Mouse (Mus musculus) retina, adult 2 months (tissue): ENCODE results near the gene Pdhx.

Experiments used
- DNase-seq: peaks from one replicate; pipeline ENCODE4 v3.0.0-alpha.2; 2012; ENCODE audit warnings: low read depth, low spot score

The Pdhx gene

DNA sequence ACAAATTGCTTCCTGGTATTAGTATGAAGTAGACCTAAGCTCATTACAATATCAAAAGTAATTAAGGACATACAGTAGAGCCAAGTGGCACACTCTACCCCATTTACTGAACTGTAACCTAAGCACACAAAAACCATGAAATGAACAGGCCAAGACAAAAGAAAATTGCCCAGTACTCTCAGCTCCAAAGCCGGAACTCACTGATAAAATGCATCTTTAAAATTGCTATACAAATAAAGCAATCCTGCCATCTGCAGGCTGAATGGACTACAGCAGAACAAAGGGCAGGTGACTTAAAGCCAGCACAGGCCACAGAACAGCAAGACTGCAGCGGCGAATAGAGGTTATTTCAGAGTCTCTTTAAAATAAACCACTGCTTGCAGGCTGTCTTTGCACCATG lies 10.4 kb downstream of the Pdhx start:
- DNase-seq = no peak

DNA sequence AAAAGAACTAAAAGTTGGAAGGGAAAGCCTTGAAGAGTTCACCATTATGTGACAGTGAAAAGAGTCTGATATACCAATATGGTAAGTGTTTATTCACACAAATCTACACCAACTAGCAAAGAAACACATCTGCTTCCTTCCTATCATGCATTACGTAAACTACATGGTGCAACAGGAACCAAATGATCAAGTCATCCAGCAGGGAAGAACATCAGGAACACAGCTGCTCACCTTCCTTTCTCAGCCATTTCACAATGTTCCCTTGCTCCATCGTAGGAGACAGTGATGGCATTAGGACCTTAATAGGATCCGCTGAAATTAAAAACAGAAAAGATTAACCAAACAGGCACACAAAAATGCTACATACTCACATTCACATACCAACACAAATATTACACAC lies 15.0 kb downstream of the Pdhx start:
- no peak for DNase-seq

DNA sequence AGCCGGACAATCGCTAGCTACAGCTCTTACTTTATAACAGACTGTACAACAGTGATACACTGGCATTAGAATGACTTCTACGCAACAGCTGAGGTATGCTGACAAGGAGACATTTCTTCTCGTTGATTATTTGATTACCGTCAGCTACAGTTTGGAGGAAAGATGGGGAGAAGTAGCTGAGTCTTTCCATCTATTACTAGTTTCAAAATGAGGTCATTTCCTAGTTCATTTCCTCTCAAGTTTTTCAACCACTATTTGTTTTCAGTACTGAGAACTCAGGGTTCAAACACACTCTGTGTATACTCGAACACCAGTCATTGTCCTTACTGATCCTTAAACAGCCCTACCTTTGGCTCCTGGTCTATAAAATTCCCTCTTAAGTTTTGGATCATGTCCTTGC lies 17.5 kb downstream of the Pdhx start:
- no peak for DNase-seq

DNA sequence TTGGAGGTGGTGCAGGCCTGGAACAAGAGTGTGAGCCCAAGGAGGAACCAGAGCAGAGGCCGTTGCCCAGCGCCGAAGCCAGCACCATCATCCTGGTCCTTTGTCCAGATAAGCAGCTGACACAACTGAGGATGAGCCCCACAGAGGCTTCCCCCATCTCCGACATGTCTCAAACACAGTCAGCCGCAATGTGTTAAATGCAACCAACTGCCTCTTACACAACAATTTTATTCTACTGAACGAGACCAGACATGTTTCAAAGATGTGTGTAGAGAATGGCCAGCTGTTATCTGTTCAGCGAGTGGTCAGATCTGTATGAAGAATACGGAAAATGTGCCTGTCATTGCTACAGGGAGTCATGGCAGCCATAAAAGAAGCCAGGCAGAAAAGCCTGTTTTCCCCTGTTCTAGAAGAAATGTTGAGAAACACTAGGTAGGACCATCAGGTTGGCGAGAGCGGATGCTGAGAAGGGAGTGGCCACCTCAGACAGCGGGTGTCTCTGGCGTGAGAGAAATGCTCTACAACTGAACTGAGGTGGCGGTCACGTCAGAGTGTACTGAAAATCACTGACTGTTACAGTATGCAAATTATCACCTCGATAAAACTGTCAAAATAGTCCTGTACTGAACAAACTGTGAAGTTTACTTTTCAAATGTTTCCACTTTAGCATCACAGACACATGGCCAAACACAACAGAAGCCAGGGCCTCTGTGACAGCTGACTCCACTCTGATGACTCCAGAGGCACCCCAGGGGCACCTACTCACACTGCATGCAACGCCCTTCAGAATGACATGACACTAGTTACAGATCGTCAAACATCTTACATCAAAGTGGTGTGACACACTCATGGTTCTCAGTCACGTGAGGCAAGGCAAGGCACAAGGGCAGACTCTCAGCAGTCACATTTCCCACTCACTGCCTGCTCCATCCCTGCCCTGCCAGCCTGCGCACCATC lies 21.1 kb downstream of the Pdhx start:
- DNase-seq = no peak

DNA sequence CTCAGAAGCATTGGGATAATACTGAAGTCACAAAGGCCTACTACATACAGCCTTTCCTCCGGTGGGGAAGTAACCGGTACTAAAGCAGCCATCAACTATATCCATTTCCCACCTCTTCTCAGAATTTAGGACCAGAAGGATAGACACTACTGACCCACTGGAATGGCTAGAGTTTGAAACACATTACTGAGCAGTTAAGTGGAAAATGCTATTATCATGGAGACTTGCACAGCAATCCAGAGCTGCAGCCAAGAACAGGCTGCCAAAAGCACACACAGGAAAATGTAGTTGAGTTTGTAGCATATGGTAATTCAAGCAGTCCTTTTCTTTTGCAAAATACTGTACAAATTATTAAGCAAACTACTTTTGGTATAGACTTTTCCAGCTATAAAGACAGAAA lies 28.0 kb downstream of the Pdhx start:
- DNase-seq = no peak

DNA sequence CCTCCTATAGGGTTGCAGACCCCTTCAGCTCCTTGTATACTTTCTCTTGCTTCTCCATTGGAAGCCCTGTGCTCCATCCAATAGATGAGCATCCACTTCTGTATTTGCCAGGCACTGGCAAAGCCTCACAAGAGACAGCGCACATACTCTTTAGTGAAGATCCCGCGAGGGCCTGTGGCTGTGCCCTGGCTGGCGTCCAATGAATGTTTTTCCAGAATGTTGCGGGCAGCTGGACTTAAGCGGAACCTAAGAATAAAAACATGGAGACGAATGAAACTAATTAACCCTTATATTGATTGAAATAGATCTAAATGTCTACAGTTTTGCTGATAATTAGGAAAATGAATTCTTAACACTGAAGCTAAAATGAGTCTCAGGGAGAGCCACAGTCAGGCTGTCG lies 32.4 kb downstream of the Pdhx start:
- no peak for DNase-seq

DNA sequence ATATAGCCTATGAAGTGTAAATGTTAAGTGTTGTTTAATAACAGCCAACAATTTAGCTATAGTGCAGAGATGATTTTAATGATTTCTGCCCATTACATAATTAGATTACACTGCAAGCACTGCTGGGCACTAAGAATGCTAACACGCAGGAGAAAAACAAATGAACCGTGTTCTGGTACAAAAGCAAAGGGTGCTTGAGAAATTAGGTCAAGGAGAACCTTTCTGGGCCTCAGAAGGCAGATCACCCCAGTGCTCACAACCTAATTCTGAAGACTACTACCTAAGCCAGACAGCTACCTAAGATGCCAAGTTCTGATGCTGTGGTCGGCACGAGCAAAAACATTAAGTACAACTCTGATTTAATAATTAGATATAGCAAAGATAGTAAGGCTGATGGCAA lies 35.5 kb downstream of the Pdhx start:
- no peak for DNase-seq

DNA sequence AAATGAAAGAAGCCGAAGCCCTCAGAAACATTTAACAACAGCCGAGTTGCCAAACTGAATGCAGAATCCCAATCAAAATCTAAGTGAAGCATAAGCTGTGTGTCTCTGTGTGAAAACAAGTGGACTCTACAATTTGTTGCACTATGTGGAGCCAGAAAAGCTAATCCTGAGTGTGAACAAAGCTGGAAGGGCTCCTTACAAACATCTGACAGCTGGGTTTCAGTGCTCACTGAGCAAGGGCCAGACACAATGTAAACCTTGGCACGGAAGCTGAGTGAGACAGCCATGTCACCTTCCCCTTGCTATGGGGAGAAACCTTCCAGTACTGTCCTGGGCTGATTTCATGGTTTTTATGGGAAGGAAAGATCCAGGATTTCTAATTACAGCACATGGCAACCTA lies 50.6 kb downstream of the Pdhx start:
- DNase-seq = no peak

DNA sequence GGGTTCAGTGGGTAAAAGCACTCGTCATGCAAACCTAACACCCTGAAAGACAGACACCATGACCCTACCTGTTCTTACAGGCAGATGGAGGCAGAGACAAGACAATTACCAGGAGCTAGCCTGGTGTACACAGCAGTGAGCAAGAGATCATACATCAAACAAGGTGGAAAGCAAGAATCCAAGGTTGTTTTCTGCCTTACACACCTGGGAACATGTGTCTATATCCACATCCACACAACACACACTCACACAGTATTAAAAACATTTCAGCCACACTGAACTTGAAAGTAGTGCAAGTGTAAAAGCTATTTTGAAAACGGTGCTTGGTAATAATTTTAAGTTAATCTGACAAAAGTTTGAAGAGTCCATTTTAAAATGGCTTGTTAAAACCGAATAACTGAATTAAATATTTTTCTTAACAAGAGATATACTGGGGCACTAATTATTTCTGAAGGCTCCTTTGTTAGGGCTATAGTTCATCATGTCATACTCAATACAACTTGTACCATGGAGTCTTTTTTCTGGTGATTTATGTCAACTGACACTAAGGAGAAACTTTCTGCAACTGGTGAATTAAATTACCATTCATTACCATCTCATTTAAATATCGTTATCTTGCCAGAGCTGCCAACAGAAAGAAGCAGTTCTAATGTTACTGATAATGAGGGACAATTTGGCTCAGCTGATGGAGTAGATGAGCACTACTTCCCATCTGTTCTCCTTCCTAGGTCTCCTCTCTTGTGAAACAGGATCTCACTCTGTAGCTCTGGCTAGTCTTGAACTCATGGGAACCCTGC lies 52.9 kb downstream of the Pdhx start:
- no peak for DNase-seq

DNA sequence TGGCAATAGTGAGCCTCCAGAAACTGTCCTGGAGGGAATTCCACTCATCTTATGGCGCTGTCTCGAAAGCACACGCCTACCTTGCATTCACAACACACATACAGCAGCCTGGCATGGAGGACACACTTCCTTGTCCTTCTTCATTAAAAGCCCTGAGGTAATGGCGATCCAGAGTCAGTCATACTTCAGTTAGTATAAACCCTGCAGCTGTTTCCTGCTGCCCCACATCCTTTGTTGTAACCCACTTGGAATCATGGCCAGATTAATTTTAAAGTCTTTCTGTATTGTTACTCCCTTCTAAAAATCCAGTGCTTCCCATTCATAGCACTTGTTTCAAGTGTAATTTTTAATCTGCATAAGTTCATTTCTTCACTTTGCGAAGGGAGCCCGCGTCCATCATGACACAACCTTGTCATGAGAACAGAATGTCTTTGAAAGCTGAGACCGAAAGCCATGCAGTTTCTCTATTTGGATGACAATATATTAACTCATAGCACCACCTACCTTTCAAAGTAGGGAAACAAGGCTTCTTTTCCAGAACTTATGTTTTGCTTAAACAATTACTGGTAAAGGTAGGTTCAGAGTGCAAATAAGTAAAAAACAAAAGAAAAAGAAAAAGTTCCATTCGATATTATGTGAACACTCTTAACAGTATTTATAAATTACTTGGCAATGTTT lies 54.4 kb downstream of the Pdhx start:
- no peak for DNase-seq

DNA sequence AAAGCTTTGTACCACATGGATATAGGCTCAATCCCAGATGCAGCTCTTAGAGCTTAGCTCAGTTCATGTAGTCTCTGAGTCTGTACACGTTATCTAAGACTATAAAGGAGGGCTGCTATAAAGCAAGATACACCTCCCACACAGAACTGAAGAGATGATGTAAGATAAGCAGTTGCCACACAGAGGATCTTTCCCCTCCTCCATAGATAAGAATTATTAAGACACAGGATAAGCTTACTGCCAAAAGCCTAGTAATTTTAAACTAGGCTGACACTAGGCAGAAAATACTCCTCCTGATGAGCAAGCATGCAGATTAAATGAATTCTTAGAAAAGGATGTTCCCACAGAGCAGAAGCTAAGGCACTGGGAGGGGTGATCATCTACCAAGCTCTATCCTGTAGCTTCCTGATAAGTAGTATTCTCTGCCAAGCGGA lies 55.9 kb downstream of the Pdhx start:
- DNase-seq = no peak

DNA sequence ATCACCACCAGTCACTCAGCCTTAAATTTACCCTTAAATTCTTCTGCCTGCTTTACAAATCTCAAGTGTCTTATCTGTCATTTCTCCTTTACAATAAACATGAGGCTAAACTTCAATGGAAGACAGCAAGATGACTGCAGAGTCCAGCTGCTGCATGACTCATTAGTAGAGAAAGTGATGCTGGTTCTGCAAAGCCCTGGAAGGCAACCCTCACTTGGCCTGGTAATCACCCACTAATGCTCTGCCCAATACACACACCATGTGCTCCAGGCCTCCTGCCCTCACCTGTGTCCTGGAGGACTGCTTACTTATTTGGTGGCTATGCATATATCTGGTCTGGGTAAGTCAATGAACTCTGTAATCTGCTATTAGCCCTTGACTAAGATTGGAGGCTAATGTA lies 57.2 kb downstream of the Pdhx start:
- no peak for DNase-seq

DNA sequence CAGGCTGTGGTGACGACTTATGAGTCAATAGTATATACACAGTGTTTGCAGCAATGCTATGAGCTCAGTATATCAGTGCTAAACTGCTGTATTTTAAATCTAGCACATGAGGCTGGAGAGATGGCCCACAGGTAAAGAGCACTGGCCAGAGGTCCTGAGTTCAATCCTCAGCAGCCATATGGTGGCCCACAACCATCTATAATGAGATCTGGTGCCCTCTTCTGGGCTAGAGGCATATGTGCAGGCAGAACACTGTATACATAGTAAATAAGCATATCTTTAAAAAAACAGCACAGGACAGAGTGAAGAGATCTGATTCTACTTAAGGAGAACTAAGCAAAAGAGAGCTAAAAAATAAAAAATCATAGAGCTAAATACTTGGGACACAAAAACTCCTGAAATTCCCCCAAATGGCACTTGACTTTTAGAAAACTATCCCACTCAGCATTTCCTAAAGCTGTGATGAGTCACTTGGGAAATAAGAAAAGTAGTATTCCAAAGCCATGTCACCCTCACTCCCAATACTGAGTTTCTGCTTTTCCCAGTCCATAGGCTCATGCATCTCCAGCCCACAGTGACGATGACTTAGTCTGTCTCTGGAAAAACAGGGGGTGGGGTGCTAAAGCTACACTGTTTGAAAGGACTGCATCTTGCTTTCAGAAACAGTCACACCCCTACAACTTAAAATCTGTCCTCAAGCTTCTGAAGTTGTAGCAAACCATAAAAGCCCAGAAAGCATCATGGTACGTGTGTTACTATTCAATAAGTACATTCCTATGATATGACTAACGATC lies 60.3 kb downstream of the Pdhx start:
- no peak for DNase-seq

DNA sequence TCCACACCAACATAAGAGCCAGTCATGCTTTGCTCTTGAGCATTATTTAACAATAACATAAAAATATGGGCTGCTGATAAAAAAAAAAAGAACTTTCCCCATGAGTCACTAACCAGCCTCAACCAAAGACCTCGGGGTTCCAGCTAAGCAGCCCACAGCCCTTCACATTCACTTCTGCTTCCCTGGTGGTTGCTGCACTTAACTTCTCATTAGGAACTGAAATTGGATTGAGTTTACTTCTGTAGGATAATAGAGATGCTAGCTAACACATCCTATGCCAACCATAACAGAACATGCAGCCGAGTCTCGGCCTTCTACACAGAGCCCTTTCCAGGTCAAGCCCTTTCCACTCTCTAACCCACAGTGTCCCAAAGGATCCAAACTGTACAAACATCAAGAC lies 65.1 kb downstream of the Pdhx start:
- DNase-seq = no peak

DNA sequence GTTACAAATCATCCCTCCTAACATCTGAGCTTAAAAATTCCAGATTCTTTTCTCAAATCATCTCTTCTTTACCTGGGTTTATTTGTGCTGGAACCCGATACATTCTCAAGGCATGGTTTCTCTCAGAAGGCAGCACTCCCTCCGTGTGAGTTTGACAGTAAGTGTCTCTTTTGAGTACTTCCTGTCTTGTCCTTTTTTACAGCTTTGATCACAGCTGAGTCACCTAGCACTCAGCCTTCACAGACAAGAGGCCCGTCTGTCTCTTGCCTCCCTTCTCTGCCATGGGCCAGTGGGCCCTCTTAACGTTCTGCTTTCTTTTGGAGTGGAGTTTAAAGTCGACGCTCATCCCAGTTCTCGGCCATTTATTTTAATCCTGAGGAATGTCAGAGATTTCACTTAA lies 68.7 kb downstream of the Pdhx start:
- no peak for DNase-seq

DNA sequence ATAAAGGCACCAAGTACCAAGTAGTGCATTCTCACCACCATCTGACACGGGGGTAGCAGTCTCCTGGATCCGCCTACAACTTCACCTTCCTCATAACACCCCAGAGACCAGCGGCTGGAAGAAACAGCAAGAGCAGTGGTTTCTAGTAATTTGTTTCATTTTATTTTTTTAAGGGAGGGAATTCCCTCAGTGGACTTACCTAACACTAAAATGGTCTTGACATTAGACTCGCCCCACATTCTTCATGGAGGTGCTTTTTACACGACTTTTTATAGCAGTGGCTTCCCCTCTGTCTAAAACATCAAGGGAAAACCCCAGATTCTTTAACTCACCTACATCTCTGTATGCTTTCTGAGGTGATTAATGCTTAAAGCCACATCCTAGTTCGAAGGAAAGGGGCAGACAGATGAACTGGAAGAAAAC lies 74.1 kb downstream of the Pdhx start:
- no peak for DNase-seq

DNA sequence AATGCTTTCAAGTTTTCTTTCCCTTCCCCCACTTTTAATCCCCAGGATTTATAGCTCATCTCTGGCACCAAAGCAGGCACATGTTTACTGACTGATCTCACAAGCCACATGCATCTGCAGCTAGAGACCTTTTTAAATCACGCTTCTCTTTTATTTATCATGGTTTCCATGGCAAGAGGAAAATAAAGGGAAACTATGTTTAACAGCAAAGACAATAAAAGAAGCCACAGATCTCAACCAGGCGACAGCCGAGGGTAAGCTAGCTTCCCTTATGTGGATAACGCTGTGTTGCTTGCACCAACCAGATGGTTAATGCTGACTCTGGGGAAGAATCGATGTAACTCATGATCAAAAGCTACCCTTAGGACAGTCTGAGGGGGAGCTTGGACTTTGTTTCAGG lies 75.0 kb downstream of the Pdhx start:
- peak; percentile 9 for DNase-seq

DNA sequence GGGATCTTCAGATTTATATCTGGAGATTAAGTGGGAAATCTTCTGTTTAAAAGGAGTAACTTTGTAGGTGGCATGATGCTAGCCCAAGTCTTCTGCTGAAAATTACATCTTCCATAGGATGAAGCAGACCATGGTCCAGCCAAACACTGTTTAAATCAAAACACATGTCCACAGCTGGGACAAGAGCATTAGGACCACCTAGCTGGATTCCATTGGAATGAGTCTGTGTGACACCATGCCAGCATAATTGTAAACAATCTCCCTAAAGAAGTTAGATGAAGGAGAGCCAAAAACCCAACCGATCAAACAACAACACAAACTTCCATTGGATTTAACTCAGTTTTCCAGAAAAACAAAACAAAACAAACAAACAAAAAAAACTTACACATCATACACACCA lies 75.4 kb downstream of the Pdhx start:
- no peak for DNase-seq

DNA sequence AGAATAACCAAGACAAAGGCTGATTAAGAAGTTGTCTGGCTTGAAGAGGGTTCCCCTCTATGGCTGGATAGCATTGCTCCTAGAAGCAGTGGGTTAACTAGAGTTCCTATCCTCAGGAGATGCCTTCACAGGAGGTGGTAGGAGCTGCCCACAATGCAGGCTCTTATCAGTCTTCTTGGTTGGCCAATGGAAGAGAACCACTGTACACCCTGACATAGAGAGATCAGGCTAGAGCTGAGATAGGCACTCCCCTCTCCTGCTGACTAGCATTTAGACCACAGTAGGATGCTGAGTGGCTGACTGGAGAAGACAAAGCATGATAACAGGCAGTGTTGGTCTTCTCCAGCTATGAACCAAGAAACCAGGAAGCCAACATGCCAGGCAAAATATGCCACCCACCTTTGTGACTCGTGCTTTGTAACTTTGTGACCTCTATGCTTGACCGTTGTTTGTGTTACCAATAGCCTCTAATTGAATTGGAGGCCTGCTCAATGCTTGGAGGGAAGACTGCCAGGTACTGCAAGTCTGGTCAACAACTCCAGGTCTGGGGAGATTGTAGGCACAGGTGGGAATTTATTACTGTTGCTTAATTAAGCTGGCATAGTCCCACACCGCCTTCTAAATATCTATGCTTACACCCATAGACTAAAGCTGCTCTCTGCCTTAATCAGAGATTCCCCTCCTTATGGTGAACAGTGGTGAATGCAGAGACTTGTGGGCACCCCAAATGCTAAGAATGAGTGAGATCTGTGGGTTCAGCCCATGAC lies 79.3 kb downstream of the Pdhx start:
- DNase-seq = no peak

DNA sequence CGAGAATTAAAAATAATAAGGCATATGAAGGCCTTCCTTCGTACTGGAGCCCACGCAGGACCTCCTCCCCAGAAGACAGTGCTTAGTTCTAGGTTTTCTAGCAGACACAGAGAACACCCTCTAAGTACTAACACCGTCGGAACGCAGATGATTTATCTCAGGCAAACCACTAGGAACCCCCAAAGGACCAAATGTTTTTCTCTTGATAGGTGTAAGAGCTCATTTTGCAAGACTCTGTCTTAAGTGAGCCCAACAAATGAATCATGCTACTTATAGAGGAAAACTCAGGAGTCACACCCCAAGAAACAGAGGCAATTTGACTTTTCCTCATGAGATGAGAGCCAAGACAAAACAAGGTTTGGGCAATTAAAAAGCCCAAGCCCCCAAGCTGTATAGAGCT lies 80.9 kb downstream of the Pdhx start:
- no peak for DNase-seq

DNA sequence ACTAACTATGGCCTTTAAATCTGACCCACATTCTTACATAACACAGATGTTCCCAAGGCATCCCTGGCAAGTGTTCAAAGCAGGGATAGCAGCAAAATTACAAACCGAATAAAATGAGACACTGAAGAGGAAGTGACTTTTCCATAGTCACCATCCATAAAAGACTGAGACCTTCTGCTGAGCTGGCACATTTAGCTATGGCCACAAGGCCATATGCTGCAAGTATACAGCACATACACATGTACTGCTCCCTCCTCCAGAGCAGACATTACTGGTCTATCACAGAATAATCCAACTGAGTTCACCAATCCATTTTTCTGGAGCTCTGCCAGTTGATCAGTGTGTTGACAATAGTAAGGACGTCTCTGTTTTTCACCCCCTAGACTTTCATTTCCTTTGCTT lies 83.0 kb downstream of the Pdhx start:
- DNase-seq = no peak
